ENCODE assay signal across 23 mouse cellular contexts in genomic region chr17:12925001-12925400, GRCm38 (mm10). TPM values are rescaled to one million over a fixed set of nuclear protein-coding genes. Genes with fewer than 3 reads are reported as not detected.
DNase-seq lines count a peak whose midpoint lies in the region; ATAC-seq and TF ChIP-seq lines count a peak whose summit lies in the region.
"Had no signal": no experiment of that assay in that cellular context is flagged by ENCODE, and none has a peak within 500 bp of the region (broad histone marks: within the 10 kb centered on the region; RNA-seq: fewer than 3 reads in every experiment).

No protein-coding gene starts in this region.

- H3K36me3 ChIP-seq in kidney, adult 2 months (ENCODE audit: control insufficient read depth, insufficient read depth, low read length): peaks cover 19% of the 10 kb centered on the region
- peaks cover 52% of the 10 kb centered on the region for H3K36me3 ChIP-seq in liver, embryonic 16.5 days (ENCODE audit: control insufficient read depth, insufficient read depth)
- H3K36me3 ChIP-seq in midbrain, postnatal 0 days (ENCODE audit: insufficient read depth, low read length): peaks cover 30% of the 10 kb centered on the region

- H3K4me2 ChIP-seq in liver, embryonic 16.5 days (ENCODE audit: low read depth, low read length): no peak overlapping the region
- H3K4me2 ChIP-seq in midbrain, postnatal 0 days (ENCODE audit: low read depth, low read length, poor library complexity, severe bottlenecking): no peak overlapping the region
- H3K4me2 ChIP-seq: forebrain, embryonic 12.5 days; midbrain, embryonic 13.5 days; stomach, embryonic 15.5 days had no signal

- TF ChIP-seq CTCF in kidney, adult 2 months (conservative IDR thresholded peaks at IDR 0.05; ENCODE audit: insufficient read depth, insufficient read length, low read depth, low read length): no peak
- no peak for TF ChIP-seq CTCF in midbrain, postnatal 0 days (IDR thresholded peaks at IDR 0.05)

- no peaks in the 10 kb centered on the region for H3K9me3 ChIP-seq in liver, embryonic 16.5 days (replicated peaks; ENCODE audit: control insufficient read depth, low read length)
- no peaks in the 10 kb centered on the region for H3K9me3 ChIP-seq in midbrain, postnatal 0 days (ENCODE audit: low read length)
- H3K9me3 ChIP-seq: forebrain, embryonic 12.5 days; midbrain, embryonic 13.5 days; stomach, embryonic 15.5 days had no signal

- ATAC-seq in liver, embryonic 16.5 days (ENCODE audit: low read depth): peak; percentile 85
- no peak for ATAC-seq in midbrain, postnatal 0 days (ENCODE audit: low FRiP score)
- ATAC-seq: hindbrain, embryonic 16.5 days; intestine, postnatal 0 days; midbrain, embryonic 13.5 days had no signal

- H3K9ac ChIP-seq in liver, embryonic 16.5 days (ENCODE audit: low read depth, low read length): no peak overlapping the region
- no peak overlapping the region for H3K9ac ChIP-seq in midbrain, postnatal 0 days (replicated peaks; ENCODE audit: low read length, poor library complexity, severe bottlenecking)
- H3K9ac ChIP-seq: forebrain, embryonic 12.5 days; midbrain, embryonic 13.5 days; stomach, embryonic 15.5 days had no signal

- TF ChIP-seq POLR2A in kidney, adult 2 months (IDR thresholded peaks at IDR 0.05; ENCODE audit: low read depth, low read length): no peak

- no peak overlapping the region for H3K27ac ChIP-seq in kidney, adult 2 months (ENCODE audit: insufficient read depth, low read depth, low read length)
- peak overlapping the region; percentile 41; the same call in 1 of the 2 replicates for H3K27ac ChIP-seq in liver, embryonic 16.5 days (ENCODE audit: low read length)
- no peak overlapping the region for H3K27ac ChIP-seq in midbrain, postnatal 0 days (ENCODE audit: low read depth, low read length)
- H3K27ac ChIP-seq: forebrain, embryonic 12.5 days; kidney, postnatal 0 days; layer of hippocampus, adult 2 months; midbrain, embryonic 13.5 days; stomach, embryonic 15.5 days had no signal

- no peaks in the 10 kb centered on the region for H3K27me3 ChIP-seq in kidney, adult 2 months (replicated peaks; ENCODE audit: control insufficient read depth, insufficient read depth, low read length)
- no peaks in the 10 kb centered on the region for H3K27me3 ChIP-seq in liver, embryonic 16.5 days (ENCODE audit: control insufficient read depth, insufficient read depth, low read depth, low read length)
- H3K27me3 ChIP-seq in midbrain, postnatal 0 days (ENCODE audit: insufficient read depth, low read length): no peaks in the 10 kb centered on the region
- H3K27me3 ChIP-seq: CH12.LX; forebrain, embryonic 12.5 days; midbrain, embryonic 13.5 days; stomach, embryonic 15.5 days had no signal

- H3K4me3 ChIP-seq in kidney, adult 2 months (ENCODE audit: insufficient read depth, low read depth, low read length): no peak overlapping the region
- H3K4me3 ChIP-seq in liver, embryonic 16.5 days (ENCODE audit: low read depth, low read length): no peak overlapping the region
- H3K4me3 ChIP-seq in midbrain, postnatal 0 days (ENCODE audit: low read depth, low read length): no peak overlapping the region
- H3K4me3 ChIP-seq: forebrain, embryonic 12.5 days; layer of hippocampus, adult 2 months; midbrain, embryonic 13.5 days; myocyte; stomach, embryonic 15.5 days had no signal

- peak; percentile 9 for DNase-seq in kidney, adult 2 months
- no peak for DNase-seq in kidney, adult 9 months
- DNase-seq in NIH3T3 (ENCODE audit: low read depth): peak; percentile 59
- DNase-seq in fibroblast of lung, adult 2 months (ENCODE audit: low read depth): peak; percentile 72
- DNase-seq in thymus, postnatal 14 days: no peak
- DNase-seq in layer of hippocampus, adult 11-12 months (ENCODE audit: low spot score): no peak
- no peak for DNase-seq in midbrain, postnatal 0 days (ENCODE audit: low spot score)
- DNase-seq: cerebellum, adult 2 months; heart, adult 11 months; heart, postnatal 36 days; right cerebral cortex, postnatal 25 days; thymus, adult 18-20 months had no signal

- WGBS in kidney, adult 2 months: 94% methylated on average over 3 of the region's 3 CpGs
- WGBS in liver, embryonic 16.5 days (ENCODE audit: insufficient replicate concordance): 66% methylated on average over 3 of the region's 3 CpGs
- 89% methylated on average over 3 of the region's 3 CpGs for WGBS in midbrain, postnatal 0 days

- H3K4me1 ChIP-seq in kidney, adult 2 months (ENCODE audit: control insufficient read depth, insufficient read depth, low read length): no peaks in the 10 kb centered on the region
- H3K4me1 ChIP-seq in liver, embryonic 16.5 days (ENCODE audit: control insufficient read depth, low read depth, low read length): no peaks in the 10 kb centered on the region; the same call in 1 of the 2 replicates
- H3K4me1 ChIP-seq in midbrain, postnatal 0 days (ENCODE audit: insufficient read depth, low read length): no peaks in the 10 kb centered on the region
- H3K4me1 ChIP-seq: forebrain, embryonic 12.5 days; midbrain, embryonic 13.5 days; stomach, embryonic 15.5 days had no signal

RNA-seq across cellular contexts. Expression of gene Mrpl18, which starts 8.9 kb away (rescaled TPM):
- polyA plus RNA-seq in kidney, adult 2 months (2012; rRNA removed): 46.1 and 48.9 TPM in 2 replicates
- 81.8 and 92.8 TPM in 2 replicates for polyA plus RNA-seq in liver, embryonic 16.5 days (2015; fragmentation: Nextera tagmentation; extraction: Ambion mirVana)
- total RNA-seq in midbrain, postnatal 0 days (2014; rRNA removed): 34.0 TPM in 2 replicates
- 111 and 118 TPM in 2 replicates for polyA plus RNA-seq in midbrain, postnatal 0 days (2015; fragmentation: Nextera tagmentation; extraction: Ambion mirVana)

RNA-seq across cellular contexts. Expression of gene Tcp1, which starts 9.5 kb away (rescaled TPM):
- 51.8 and 78.4 TPM in 2 replicates for polyA plus RNA-seq in kidney, adult 2 months (2012; rRNA removed)
- polyA plus RNA-seq in liver, embryonic 16.5 days (2015; fragmentation: Nextera tagmentation; extraction: Ambion mirVana): 172 and 197 TPM in 2 replicates
- total RNA-seq in midbrain, postnatal 0 days (2014; rRNA removed): 330 and 377 TPM in 2 replicates
- 330 and 375 TPM in 2 replicates for polyA plus RNA-seq in midbrain, postnatal 0 days (2015; fragmentation: Nextera tagmentation; extraction: Ambion mirVana)

RNA-seq across cellular contexts. Expression of gene Pnldc1, which starts 15.0 kb away (rescaled TPM):
- 1.7 and 2.1 TPM in 2 replicates for polyA plus RNA-seq in kidney, adult 2 months (2012; rRNA removed)
- polyA plus RNA-seq in liver, embryonic 16.5 days (2015; fragmentation: Nextera tagmentation; extraction: Ambion mirVana): 0.21 and 0.35 TPM in 2 replicates
- total RNA-seq in midbrain, postnatal 0 days (2014; rRNA removed): 0.88 and 1.8 TPM in 2 replicates
- 1.1 and 1.3 TPM in 2 replicates for polyA plus RNA-seq in midbrain, postnatal 0 days (2015; fragmentation: Nextera tagmentation; extraction: Ambion mirVana)

RNA-seq across cellular contexts. Expression of gene Acat3, which starts 15.4 kb away (rescaled TPM):
- 8.4 and 10.3 TPM in 2 replicates for polyA plus RNA-seq in kidney, adult 2 months (2012; rRNA removed)
- polyA plus RNA-seq in liver, embryonic 16.5 days (2015; fragmentation: Nextera tagmentation; extraction: Ambion mirVana): 15.1 and 16.5 TPM in 2 replicates
- total RNA-seq in midbrain, postnatal 0 days (2014; rRNA removed): 0.52 and 0.82 TPM in 2 replicates
- polyA plus RNA-seq in midbrain, postnatal 0 days (2015; fragmentation: Nextera tagmentation; extraction: Ambion mirVana): 1.5 and 2.0 TPM in 2 replicates
- total RNA-seq: gastrocnemius, adult 8-10 months had no signal

RNA-seq across cellular contexts. Expression of gene Acat2, which starts 35.5 kb away (rescaled TPM):
- 44.3 and 54.3 TPM in 2 replicates for polyA plus RNA-seq in kidney, adult 2 months (2012; rRNA removed)
- polyA plus RNA-seq in liver, embryonic 16.5 days (2015; fragmentation: Nextera tagmentation; extraction: Ambion mirVana): 97.5 and 101 TPM in 2 replicates
- 181 and 194 TPM in 2 replicates for total RNA-seq in midbrain, postnatal 0 days (2014; rRNA removed)
- polyA plus RNA-seq in midbrain, postnatal 0 days (2015; fragmentation: Nextera tagmentation; extraction: Ambion mirVana): 247 and 254 TPM in 2 replicates

Comparison
In these comparisons a context has a peak if more than half of its experiments do, and no peak if none do; other contexts are left out.
1. DNase-seq: peak in kidney, adult 2 months (single experiment), NIH3T3 (single experiment) and fibroblast of lung, adult 2 months (single experiment); none in kidney, adult 9 months (single experiment), thymus, postnatal 14 days (single experiment), layer of hippocampus, adult 11-12 months (single experiment) and midbrain, postnatal 0 days (single experiment).